Mouse (Mus musculus): ENCODE results near the gene Arvcf. TPM values are rescaled to one million over a fixed set of nuclear protein-coding genes. Genes with fewer than 3 reads are reported as not detected.
A peak's percentile ranks its signal among the peaks of the same experiment; 100 is the strongest.

The Arvcf gene
- total RNA-seq, 2 experiments from 2014 or later = 40.7 TPM

- DNase-seq (ENCODE audit: low spot score in 2 of 2) = peak; percentile 36
These were observed 3.5 kb downstream of the Arvcf start for GRCm38 (mm10) chr16:18351313-18352055.

- no peak for DNase-seq (ENCODE audit: low spot score in 2 of 2)
These were observed 5.1 kb downstream of the Arvcf start for GRCm38 (mm10) chr16:18353106-18353505.

- DNase-seq (ENCODE audit: low spot score in 2 of 2) = no peak
These were observed 9.0 kb downstream of the Arvcf start for GRCm38 (mm10) chr16:18356961-18357360.

GRCm38 (mm10) chr16:18357977-18358376, 10.0 kb downstream of the Arvcf start:
- DNase-seq (ENCODE audit: low spot score in 2 of 2) = no peak

GRCm38 (mm10) chr16:18360151-18360805, 12.3 kb downstream of the Arvcf start:
- peak; percentile 32 to 58 for DNase-seq (ENCODE audit: low spot score in 2 of 2)

GRCm38 (mm10) chr16:18362948-18363347, 15.0 kb downstream of the Arvcf start:
- DNase-seq (ENCODE audit: low spot score in 2 of 2) = no peak

- DNase-seq (ENCODE audit: low spot score in 2 of 2) = no peak
These were observed 18.9 kb downstream of the Arvcf start for GRCm38 (mm10) chr16:18366849-18367248.

GRCm38 (mm10) chr16:18370197-18370596, 22.2 kb downstream of the Arvcf start:
- no peak for DNase-seq (ENCODE audit: low spot score in 2 of 2)

GRCm38 (mm10) chr16:18373632-18374031, 25.6 kb downstream of the Arvcf start:
- DNase-seq (ENCODE audit: low spot score in 2 of 2) = no peak

GRCm38 (mm10) chr16:18376297-18376954, 28.4 kb downstream of the Arvcf start:
- no peak for DNase-seq (ENCODE audit: low spot score in 2 of 2)

- no peak for DNase-seq (ENCODE audit: low spot score in 2 of 2)
These were observed 29.2 kb downstream of the Arvcf start for GRCm38 (mm10) chr16:18377203-18377602.

GRCm38 (mm10) chr16:18378489-18378888, 30.5 kb downstream of the Arvcf start:
- no peak for DNase-seq (ENCODE audit: low spot score in 2 of 2)

- DNase-seq (ENCODE audit: low spot score in 2 of 2) = no peak
These were observed 31.5 kb downstream of the Arvcf start for GRCm38 (mm10) chr16:18379338-18380001.

- no peak for DNase-seq (ENCODE audit: low spot score in 2 of 2)
These were observed 32.6 kb downstream of the Arvcf start for GRCm38 (mm10) chr16:18380495-18381063.

- no peak for DNase-seq (ENCODE audit: low spot score in 2 of 2)
These were observed 33.8 kb downstream of the Arvcf start for GRCm38 (mm10) chr16:18381621-18382258.

GRCm38 (mm10) chr16:18383045-18383726, 35.2 kb downstream of the Arvcf start:
- no peak for DNase-seq (ENCODE audit: low spot score in 2 of 2)

- no peak for DNase-seq (ENCODE audit: low spot score in 2 of 2)
These were observed 35.8 kb downstream of the Arvcf start for GRCm38 (mm10) chr16:18383756-18384155.

- no peak for DNase-seq (ENCODE audit: low spot score in 2 of 2)
These were observed 36.2 kb downstream of the Arvcf start for GRCm38 (mm10) chr16:18384211-18384610.

- no peak for DNase-seq (ENCODE audit: low spot score in 2 of 2)
These were observed 36.7 kb downstream of the Arvcf start for GRCm38 (mm10) chr16:18384659-18385058.

GRCm38 (mm10) chr16:18385411-18385810, 37.4 kb downstream of the Arvcf start:
- DNase-seq (ENCODE audit: low spot score in 2 of 2) = no peak
